Mouse (Mus musculus): ENCODE data around the gene Pa2g4. TPM values are rescaled to one million over a fixed set of nuclear protein-coding genes. Genes with fewer than 3 reads are reported as not detected.
"Not testable (repeated sequence)": the region's sequence is repeated elsewhere in the genome, so short reads cannot be mapped to it uniquely, and the experiment has no call there.

Pa2g4 gene
- 93.5 and 107 TPM in 2 replicates for total RNA-seq (2021)
- long read RNA-seq, experiment 1, transcript Pa2g4-201 (12 exons, 2,432 nt), result major isoform, 118 of 128 reads
- long read RNA-seq, experiment 1, partial matches to known transcripts, result 6 of 128 reads
- long read RNA-seq, experiment 1, other reads (novel, unspliced or antisense), result 4 of 128 reads
- long read RNA-seq, experiment 2, transcript Pa2g4-201 (12 exons, 2,432 nt), result major isoform, 73 of 84 reads
- long read RNA-seq, experiment 2, partial matches to known transcripts, result 5 of 84 reads
- long read RNA-seq, experiment 2, other reads (novel, unspliced or antisense), result 6 of 84 reads

DNA sequence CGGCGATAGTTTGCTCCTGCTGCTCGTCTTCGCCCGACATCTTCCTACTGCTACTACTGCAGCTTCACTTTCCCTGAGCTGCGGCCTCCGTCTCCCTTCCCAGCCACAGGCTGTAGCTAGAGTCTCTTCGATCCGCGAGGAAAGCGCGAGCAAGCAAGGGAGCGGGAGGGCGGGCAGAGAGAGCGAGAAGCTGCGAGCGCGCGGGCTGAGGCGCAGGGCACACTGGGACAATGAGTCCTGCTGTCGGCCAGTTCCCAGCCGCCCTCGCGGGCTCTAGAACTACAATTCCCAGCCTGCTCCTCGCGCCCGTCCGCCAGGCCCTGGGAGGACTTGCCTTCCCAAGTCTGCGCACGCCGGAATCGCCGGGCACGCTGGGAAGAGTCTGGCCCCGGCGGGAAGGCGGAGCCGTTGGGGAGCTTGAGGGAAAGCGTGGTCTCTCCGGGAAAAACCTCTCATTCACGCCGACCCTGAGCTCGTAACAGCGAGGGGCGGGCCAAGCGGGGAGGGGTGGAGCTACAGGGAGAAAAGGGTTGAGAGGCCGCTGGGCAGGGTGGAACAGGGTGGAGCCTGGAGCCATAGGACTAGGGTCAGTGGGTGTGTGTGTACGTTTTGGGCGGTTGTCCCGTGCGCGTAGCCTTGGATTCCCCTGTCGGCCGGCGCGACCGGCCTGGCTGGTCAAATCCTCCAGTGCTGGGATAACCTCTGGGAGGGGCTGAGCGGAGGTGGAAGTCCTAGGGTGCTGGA, at the start of gene Pa2g4:
Gene Pa2g4, minus strand, starts transcription at position 200 of the 744 bp plus-strand sequence.
- peak; percentile 99 for DNase-seq

GRCm38 (mm10) chr10:128614934-128615333, 49.1 kb upstream of the Pa2g4 start:
- no peak for DNase-seq

GRCm38 (mm10) chr10:128613820-128614219, 48.0 kb upstream of the Pa2g4 start:
- DNase-seq, result not testable (repeated sequence)

DNA sequence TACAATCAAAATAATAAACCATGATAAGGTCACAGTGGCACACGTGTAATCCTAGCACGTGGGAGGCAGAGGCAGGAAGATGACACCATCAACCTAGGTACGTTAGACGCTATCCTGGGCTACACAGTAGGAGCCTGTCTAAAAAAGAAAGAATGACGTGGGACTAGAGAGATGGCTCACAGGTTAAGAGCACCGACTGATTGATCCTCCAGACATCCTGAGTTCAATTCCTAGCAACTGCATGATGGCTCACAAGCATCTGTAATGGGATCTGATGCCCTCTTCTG, 47.3 kb upstream of the Pa2g4 start:
- no peak for DNase-seq

- DNase-seq, result peak; percentile 86
Observed at GRCm38 (mm10) chr10:128612433-128613153, 46.8 kb upstream of the Pa2g4 start.

GRCm38 (mm10) chr10:128606483-128606882, 40.7 kb upstream of the Pa2g4 start:
- no peak for DNase-seq

DNA sequence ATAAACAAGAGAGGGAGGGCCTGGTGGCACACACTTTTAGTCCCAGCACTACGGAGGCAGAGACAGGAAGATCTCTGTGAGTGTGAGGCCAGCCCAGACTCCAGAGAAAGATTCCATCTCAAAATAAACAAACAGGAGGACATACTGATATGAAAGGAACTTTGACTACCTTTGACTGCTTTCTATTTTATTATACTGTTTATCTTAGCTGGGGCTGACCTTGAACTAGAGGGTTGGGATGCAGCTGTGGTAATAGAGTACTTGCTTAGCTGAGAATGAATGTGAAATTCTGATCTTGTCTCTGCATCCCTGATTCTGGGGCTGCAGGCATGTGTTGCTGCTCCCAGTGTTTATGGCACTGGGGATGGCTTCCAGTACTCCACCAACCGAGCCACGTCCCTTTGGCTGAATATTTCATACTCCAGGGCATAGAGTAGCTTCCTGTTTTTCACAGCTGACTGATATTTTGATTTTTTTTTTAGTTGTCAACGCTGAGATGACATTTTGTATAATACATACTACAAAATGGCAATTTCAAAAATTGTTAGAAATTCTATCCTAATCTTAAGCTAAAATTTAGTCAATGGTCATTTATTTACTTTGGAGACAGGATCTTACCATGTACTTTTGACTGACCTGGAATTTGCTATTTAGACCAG, 36.8 kb upstream of the Pa2g4 start:
- DNase-seq, result no peak

GRCm38 (mm10) chr10:128601499-128601898, 35.7 kb upstream of the Pa2g4 start:
- DNase-seq, result no peak

DNA sequence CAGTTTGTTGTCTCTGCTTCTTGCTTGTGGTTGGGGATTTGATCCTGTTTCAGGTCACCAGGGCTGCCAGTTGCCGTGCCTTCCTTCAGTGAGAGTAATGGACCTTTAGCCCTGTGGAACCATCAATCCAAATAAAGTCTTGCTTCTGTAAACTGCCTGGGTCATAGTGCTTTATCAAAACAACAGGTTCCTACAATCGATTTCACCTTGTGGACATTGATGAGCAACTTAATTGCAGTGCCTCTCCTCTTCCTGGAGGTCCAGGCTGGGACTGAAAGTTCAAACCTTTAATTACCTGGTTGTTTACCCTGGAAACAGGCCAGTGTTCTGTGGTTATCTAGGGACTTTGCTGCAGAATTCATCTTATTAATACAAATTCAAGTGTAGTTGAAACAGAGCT, 32.7 kb upstream of the Pa2g4 start:
- DNase-seq, result no peak

- DNase-seq, result no peak
Observed at GRCm38 (mm10) chr10:128592797-128593196, 27.0 kb upstream of the Pa2g4 start.

DNA sequence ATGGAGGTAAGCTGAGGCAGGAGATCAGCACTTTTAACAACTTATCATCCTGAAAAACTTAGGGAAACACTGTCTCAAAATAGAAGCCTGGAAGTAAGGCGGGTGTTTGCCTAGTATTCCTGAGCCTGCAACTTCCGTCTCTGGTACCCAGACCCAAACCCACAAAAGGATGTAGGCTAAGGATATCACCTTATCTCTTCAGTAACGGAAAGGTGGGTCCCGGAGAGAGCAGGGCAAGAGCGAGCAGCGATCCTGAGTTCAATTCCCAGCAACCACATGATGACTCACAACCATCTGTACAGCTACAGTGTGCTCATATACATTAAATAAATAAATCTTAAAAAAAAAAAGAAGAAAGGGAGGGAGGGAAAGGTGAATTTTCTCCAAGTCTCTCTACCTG, 25.6 kb upstream of the Pa2g4 start:
- no peak for DNase-seq

GRCm38 (mm10) chr10:128590193-128590690, 24.5 kb upstream of the Pa2g4 start:
- DNase-seq, result peak; percentile 76

GRCm38 (mm10) chr10:128589464-128590192, 23.8 kb upstream of the Pa2g4 start, which contains the start of gene Erbb3:
Erbb3 (minus strand) TSS chr10:128589652.
- peak; percentile 73 for DNase-seq

- no peak for DNase-seq
Observed at GRCm38 (mm10) chr10:128588775-128589463, 23.1 kb upstream of the Pa2g4 start.

- no peak for DNase-seq
Observed at GRCm38 (mm10) chr10:128588136-128588535, 22.3 kb upstream of the Pa2g4 start.

GRCm38 (mm10) chr10:128587697-128588096, 21.9 kb upstream of the Pa2g4 start:
- DNase-seq, result no peak

DNA sequence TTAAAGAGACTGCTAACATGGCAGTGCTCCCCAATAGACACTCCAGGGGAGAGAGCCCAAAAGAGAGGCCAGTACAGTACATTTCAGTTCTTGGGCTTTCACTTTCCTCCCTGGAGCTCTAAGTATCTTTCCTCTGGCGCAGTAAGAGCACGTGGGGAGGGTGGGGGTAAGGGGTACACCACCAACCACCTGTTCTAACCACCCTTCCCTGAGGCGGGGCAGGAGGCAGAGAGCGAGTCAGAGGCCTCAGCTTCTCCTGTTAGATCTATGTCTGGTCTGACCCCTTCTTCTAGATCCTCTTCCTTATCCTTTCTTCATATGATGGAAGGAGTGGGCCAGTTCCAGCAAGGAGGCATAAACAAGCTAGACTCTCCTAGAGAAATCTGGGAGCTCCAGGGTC, 21.3 kb upstream of the Pa2g4 start:
- no peak for DNase-seq

DNA sequence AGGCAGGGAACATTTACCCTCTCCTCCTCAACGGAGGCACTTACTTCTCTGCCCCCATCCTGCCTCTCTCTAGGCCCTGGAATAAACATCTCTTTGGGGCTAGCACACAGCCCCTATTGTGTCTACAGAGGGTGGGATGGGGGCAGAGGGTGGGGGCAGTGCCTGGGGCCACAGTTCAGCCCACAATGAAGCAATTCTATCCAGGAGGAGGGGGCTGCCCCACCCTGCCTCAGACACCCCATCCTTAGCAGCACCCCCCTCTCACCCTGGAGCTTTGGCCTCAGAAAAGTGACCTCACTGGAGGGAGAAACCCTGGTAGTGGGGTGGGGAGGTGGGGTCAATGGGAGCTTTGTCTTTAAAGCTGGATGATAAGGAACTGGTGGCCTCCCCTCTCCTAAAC, 20.8 kb upstream of the Pa2g4 start:
- DNase-seq, result no peak

DNA sequence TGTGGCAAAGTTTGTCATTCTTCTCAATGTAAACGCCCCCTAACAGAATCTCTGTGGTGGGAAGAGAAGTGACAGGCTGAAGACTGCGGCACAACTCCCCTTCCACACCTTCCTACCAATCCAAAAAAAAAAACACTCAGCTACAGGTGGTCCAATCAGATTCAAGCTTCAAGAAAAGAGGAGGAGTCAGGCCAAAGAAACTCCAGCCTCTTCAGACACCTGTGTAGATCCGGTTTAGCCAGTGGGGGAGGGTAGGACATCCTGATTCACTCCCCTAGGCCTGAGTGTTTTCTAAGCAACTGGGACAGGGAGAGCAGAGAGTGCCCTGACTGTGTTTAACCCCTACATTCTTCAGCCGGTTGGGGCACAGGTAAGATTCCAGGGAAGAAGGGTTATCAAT, 18.6 kb upstream of the Pa2g4 start:
- no peak for DNase-seq

DNA sequence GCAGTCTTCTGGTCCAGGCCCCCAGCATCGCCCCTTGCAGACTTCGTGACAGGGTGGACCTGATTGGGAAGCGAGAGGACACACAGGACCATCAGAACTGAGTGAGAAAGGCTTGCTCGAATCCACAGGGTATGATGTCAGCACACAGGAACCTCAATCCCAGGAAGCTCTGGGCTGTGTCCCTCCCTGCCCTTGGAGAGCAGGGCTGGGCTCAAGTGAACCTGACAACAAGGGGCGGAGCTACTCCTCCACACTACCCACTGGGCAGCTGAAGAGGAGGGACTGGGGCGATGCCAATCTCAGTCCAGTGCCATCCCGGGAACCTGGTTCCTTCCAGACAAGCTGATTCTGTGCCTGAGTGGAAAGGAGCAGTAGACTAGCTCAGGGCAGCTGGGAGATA, 17.9 kb upstream of the Pa2g4 start:
- peak; percentile 83 for DNase-seq

DNA sequence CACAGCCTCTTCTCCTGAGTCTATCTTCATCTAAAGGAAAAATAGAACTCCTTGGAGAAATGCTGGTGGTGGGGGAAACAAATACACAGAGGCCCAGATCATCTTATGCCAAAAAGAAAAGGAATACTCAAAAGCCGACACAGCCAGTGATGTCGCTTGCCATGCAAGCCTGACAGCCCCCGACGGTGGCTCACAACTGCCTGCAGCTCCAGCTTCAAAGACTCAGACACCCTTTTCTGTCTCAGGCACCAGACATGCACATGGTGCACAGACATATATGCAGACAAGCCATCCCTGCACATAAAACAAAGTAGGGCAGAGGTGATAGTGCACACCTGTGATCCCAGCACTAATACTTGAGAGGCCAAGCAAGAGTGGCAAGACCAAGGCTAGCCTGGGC, 13.9 kb upstream of the Pa2g4 start:
- DNase-seq, result no peak
